Mouse (Mus musculus) C2C12 (cell line): ENCODE measurements around the gene Tmem198.

ENCODE experiments used
- CEBPB ChIP-seq: IDR thresholded peaks from one replicate; pipeline ENCODE4 v1.6.1; 2011; ENCODE audit warnings: low read depth, mild to moderate bottlenecking, control low read depth, moderate library complexity
- CTCF ChIP-seq: IDR thresholded peaks from one replicate; pipeline ENCODE4 v1.5.1; 2011; ENCODE audit not compliant: control insufficient read depth, insufficient read depth, insufficient read length
- FOSL1 ChIP-seq: IDR thresholded peaks from one replicate; pipeline ENCODE4 v1.8.0; 2011; ENCODE audit warnings: mild to moderate bottlenecking, low read length; ENCODE audit not compliant: poor library complexity, insufficient read depth, severe bottlenecking
- MAX ChIP-seq: IDR thresholded peaks from one replicate; pipeline ENCODE4 v1.6.1; 2011; ENCODE audit warnings: mild to moderate bottlenecking, control low read depth
- MYOG ChIP-seq: IDR thresholded peaks from one replicate; pipeline ENCODE4 v1.6.1; 2011; ENCODE audit not compliant: control insufficient read depth, insufficient read length; ENCODE audit errors: extremely low read depth
- USF1 ChIP-seq: IDR thresholded peaks from one replicate; pipeline ENCODE4 v1.6.1; 2011; ENCODE audit warnings: low read depth, mild to moderate bottlenecking, control low read depth, moderate library complexity

- no peak for TF ChIP-seq CTCF
- no peak for TF ChIP-seq CEBPB
- TF ChIP-seq USF1 = no peak
- TF ChIP-seq MYOG = no peak
- no peak for TF ChIP-seq FOSL1
- TF ChIP-seq MAX = no peak
These were observed 35.9 kb upstream of the Tmem198 start for GRCm38 (mm10) chr1:75443247-75444024.
